Mouse (Mus musculus): Measurements from ENCODE around the gene Stxbp5l. TPM values are rescaled to one million over a fixed set of nuclear protein-coding genes. Genes with fewer than 3 reads are reported as not detected.

Gene Stxbp5l
- polyA plus RNA-seq, 1 experiment: 1.8 TPM

DNA sequence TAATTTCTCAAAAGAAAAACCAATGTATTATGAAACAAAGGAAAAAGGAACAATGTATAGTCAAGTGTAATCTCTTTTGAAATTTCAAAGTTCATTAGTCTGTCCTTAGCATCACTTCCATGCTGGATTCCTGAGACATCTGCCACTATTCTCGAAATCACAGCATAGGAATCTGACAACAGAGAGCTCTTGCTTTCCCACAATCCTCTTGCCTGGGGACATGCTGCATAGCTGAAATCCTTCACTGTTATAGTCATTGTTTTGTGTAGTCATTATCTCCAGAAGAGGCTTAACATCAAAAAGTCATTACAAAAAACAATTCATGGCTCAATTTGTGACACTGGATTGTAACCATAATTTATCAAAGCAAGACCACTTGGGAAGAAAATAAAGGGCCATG is 20.2 kb upstream of the Stxbp5l start:
- Histone ChIP-seq H3K27me3 (replicated peaks; ENCODE audit: control insufficient read depth, insufficient read depth, low read length) (no peaks in the 10 kb centered on the region), H3K4me3 (ENCODE audit: insufficient read depth, low read depth, low read length) (no peak overlapping the region), H3K36me3 (ENCODE audit: control insufficient read depth, insufficient read depth, low read length) (no peaks in the 10 kb centered on the region), H3K4me1 (ENCODE audit: control insufficient read depth, insufficient read depth, low read length) (no peaks in the 10 kb centered on the region), H3K27ac (ENCODE audit: insufficient read depth, low read depth, low read length) (no peak overlapping the region)
- 51% methylated on average over 1 of the region's 1 CpGs for whole genome bisulfite sequencing
- no peak for DNase-seq
- TF ChIP-seq POLR2A (IDR thresholded peaks at IDR 0.05; ENCODE audit: low read depth, low read length) (no peak), CTCF (conservative IDR thresholded peaks at IDR 0.05; ENCODE audit: insufficient read depth, insufficient read length, low read depth, low read length) (no peak)

- no peak overlapping the region for H3K4me3 ChIP-seq (ENCODE audit: insufficient read depth, low read depth, low read length)
- no peaks in the 10 kb centered on the region for H3K4me1 ChIP-seq (ENCODE audit: control insufficient read depth, insufficient read depth, low read length)
- no peak for DNase-seq
- no peaks in the 10 kb centered on the region for H3K36me3 ChIP-seq (ENCODE audit: control insufficient read depth, insufficient read depth, low read length)
- H3K27me3 ChIP-seq (replicated peaks; ENCODE audit: control insufficient read depth, insufficient read depth, low read length): no peaks in the 10 kb centered on the region
- TF ChIP-seq CTCF (conservative IDR thresholded peaks at IDR 0.05; ENCODE audit: insufficient read depth, insufficient read length, low read depth, low read length) (no peak), POLR2A (IDR thresholded peaks at IDR 0.05; ENCODE audit: low read depth, low read length) (no peak)
- no peak overlapping the region for H3K27ac ChIP-seq (ENCODE audit: insufficient read depth, low read depth, low read length)
These were observed 5.2 kb upstream of the Stxbp5l start for GRCm38 (mm10) chr16:37389964-37390363.

DNA sequence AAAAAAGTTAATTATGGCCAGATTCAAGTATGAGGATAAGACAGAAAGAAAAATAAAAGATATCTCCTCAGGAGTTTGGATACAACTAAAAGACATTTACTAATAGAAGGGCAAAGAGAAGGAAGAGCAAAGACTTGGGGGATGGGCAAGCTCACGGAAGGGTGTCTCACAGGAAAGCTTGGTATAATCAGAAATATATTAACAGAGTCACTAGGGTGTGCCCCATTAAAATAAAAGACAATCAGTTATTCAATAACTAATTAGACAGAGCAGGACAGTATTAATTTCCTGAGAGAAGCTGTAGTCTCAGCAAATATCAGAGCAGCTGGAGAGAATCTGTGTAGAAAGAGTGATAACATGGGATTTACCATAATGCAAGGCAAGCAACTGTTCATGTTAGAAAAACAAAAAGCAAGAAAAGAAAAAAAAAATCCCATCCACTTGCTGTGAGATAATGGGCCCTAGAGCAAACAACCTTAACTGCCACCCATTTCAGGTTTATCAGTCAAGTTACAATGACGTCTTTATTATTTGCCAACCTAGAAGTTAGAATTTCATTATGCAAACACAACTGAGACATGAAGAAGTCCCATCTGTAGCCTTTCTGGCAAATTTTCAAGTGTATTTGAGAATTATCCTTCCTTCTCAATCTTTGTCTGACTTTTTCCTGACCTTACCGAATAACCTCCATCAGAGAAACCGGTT is 4.6 kb upstream of the Stxbp5l start:
- no peak overlapping the region for H3K27ac ChIP-seq (ENCODE audit: insufficient read depth, low read depth, low read length)
- H3K36me3 ChIP-seq (ENCODE audit: control insufficient read depth, insufficient read depth, low read length): no peaks in the 10 kb centered on the region
- peak; percentile 65 for DNase-seq
- no peak overlapping the region for H3K4me3 ChIP-seq (ENCODE audit: insufficient read depth, low read depth, low read length)
- 44% methylated on average over 4 of the region's 4 CpGs for WGBS
- H3K27me3 ChIP-seq (replicated peaks; ENCODE audit: control insufficient read depth, insufficient read depth, low read length): no peaks in the 10 kb centered on the region
- no peaks in the 10 kb centered on the region for H3K4me1 ChIP-seq (ENCODE audit: control insufficient read depth, insufficient read depth, low read length)
- TF ChIP-seq POLR2A (IDR thresholded peaks at IDR 0.05; ENCODE audit: low read depth, low read length) (no peak), CTCF (conservative IDR thresholded peaks at IDR 0.05; ENCODE audit: insufficient read depth, insufficient read length, low read depth, low read length) (no peak)

DNA sequence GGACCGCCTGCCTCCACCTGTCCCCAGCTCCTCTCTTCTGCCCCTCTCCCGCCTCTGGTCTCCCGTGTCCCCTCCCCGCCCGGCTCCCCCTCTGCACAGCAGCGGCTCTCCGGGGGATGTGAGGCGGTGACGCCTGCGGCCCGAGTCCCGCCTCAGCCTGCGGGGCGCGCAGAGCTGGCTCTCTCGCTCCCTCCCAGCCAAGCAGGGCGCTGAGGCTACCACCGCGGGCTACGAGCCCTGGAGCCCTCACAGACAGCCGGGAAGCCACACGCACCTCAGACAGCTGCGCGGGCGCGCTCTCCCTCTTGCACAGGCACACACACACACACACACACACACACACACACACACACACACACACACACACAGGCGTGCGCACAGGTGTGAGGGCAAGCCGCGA is 393 bp downstream of the Stxbp5l start:
- DNase-seq: no peak
- TF ChIP-seq POLR2A (IDR thresholded peaks at IDR 0.05; ENCODE audit: low read depth, low read length): no peak
- TF ChIP-seq CTCF (conservative IDR thresholded peaks at IDR 0.05; ENCODE audit: insufficient read depth, insufficient read length, low read depth, low read length): no peak
- no peaks in the 10 kb centered on the region for H3K36me3 ChIP-seq (ENCODE audit: control insufficient read depth, insufficient read depth, low read length)
- no peaks in the 10 kb centered on the region for H3K4me1 ChIP-seq (ENCODE audit: control insufficient read depth, insufficient read depth, low read length)
- under 1% methylated on average over 30 of the region's 30 CpGs for WGBS
- H3K4me3 ChIP-seq (ENCODE audit: insufficient read depth, low read depth, low read length): peak overlapping the region; percentile 75
- H3K27ac ChIP-seq (ENCODE audit: insufficient read depth, low read depth, low read length): peak overlapping the region; percentile 30; the same call in 1 of the 2 replicates
- H3K27me3 ChIP-seq (replicated peaks; ENCODE audit: control insufficient read depth, insufficient read depth, low read length): no peaks in the 10 kb centered on the region

- WGBS: 61% methylated on average over 4 of the region's 4 CpGs
- no peaks in the 10 kb centered on the region for H3K27me3 ChIP-seq (replicated peaks; ENCODE audit: control insufficient read depth, insufficient read depth, low read length)
- no peak for TF ChIP-seq CTCF (conservative IDR thresholded peaks at IDR 0.05; ENCODE audit: insufficient read depth, insufficient read length, low read depth, low read length)
- no peak for TF ChIP-seq POLR2A (IDR thresholded peaks at IDR 0.05; ENCODE audit: low read depth, low read length)
- no peaks in the 10 kb centered on the region for H3K4me1 ChIP-seq (ENCODE audit: control insufficient read depth, insufficient read depth, low read length)
- no peak overlapping the region for H3K27ac ChIP-seq (ENCODE audit: insufficient read depth, low read depth, low read length)
- no peak overlapping the region for H3K4me3 ChIP-seq (ENCODE audit: insufficient read depth, low read depth, low read length)
- no peak for DNase-seq
- H3K36me3 ChIP-seq (ENCODE audit: control insufficient read depth, insufficient read depth, low read length): no peaks in the 10 kb centered on the region
These were observed 1.3 kb downstream of the Stxbp5l start for GRCm38 (mm10) chr16:37383426-37383825.

- 95% methylated on average over 1 of the region's 1 CpGs for WGBS
- H3K36me3 ChIP-seq (ENCODE audit: control insufficient read depth, insufficient read depth, low read length): no peaks in the 10 kb centered on the region
- no peak overlapping the region for H3K27ac ChIP-seq (ENCODE audit: insufficient read depth, low read depth, low read length)
- TF ChIP-seq POLR2A (IDR thresholded peaks at IDR 0.05; ENCODE audit: low read depth, low read length) (no peak), CTCF (conservative IDR thresholded peaks at IDR 0.05; ENCODE audit: insufficient read depth, insufficient read length, low read depth, low read length) (no peak)
- H3K27me3 ChIP-seq (replicated peaks; ENCODE audit: control insufficient read depth, insufficient read depth, low read length): no peaks in the 10 kb centered on the region
- no peaks in the 10 kb centered on the region for H3K4me1 ChIP-seq (ENCODE audit: control insufficient read depth, insufficient read depth, low read length)
- no peak for DNase-seq
- no peak overlapping the region for H3K4me3 ChIP-seq (ENCODE audit: insufficient read depth, low read depth, low read length)
These were observed 12.0 kb downstream of the Stxbp5l start for GRCm38 (mm10) chr16:37372716-37373115.

DNA sequence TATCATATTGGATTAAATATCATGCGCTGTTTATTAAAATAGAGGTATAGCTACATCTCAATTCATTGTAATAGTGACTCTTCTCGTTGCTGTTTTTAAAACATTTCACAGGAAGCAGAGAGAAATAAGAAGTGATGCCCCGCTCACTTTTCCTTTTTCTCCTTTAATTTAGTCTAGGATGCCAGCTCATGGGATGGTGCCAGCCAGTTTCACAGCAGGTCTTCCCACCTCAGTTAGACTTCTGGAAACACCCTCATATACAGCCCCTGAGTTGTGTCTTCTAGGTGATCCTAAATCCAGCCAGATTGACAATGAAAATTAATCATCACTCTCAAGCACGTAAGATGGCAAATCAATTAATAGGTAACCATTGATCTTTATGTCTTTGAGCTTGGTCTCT is 17.3 kb downstream of the Stxbp5l start:
- H3K4me1 ChIP-seq (ENCODE audit: control insufficient read depth, insufficient read depth, low read length): no peaks in the 10 kb centered on the region

More for the DNA sequence above, 17.3 kb downstream of the Stxbp5l start:
- no peaks in the 10 kb centered on the region for H3K27me3 ChIP-seq (replicated peaks; ENCODE audit: control insufficient read depth, insufficient read depth, low read length)
- no peak overlapping the region for H3K27ac ChIP-seq (ENCODE audit: insufficient read depth, low read depth, low read length)
- no peak for DNase-seq
- TF ChIP-seq CTCF (conservative IDR thresholded peaks at IDR 0.05; ENCODE audit: insufficient read depth, insufficient read length, low read depth, low read length): no peak
- TF ChIP-seq POLR2A (IDR thresholded peaks at IDR 0.05; ENCODE audit: low read depth, low read length): no peak
- H3K4me3 ChIP-seq (ENCODE audit: insufficient read depth, low read depth, low read length): no peak overlapping the region
- 92% methylated on average over 4 of the region's 4 CpGs for WGBS
- H3K36me3 ChIP-seq (ENCODE audit: control insufficient read depth, insufficient read depth, low read length): no peaks in the 10 kb centered on the region
